Mouse (Mus musculus) bone marrow macrophage, adult 2 months (primary cell): ENCODE data around the gene Nmnat2.

Source experiments
- CTCF ChIP-seq: IDR thresholded peaks from 2 replicates; pipeline ENCODE4 v1.5.1; 2012; ENCODE audit warnings: low read depth, mild to moderate bottlenecking, low read length, moderate library complexity
- POLR2A ChIP-seq: IDR thresholded peaks from 2 replicates; pipeline ENCODE4 v1.6.1; 2012; ENCODE audit warnings: mild to moderate bottlenecking, low read depth, low read length, borderline replicate concordance

GRCm38 (mm10) chr1:153129992-153130713 lies 175.4 kb downstream of the Nmnat2 start:
- TF ChIP-seq CTCF (no peak), POLR2A (no peak)
